Mouse (Mus musculus) T-helper 2 cell (primary cell): ENCODE data around the gene Pabpn1.

ENCODE experiments used
- in situ Hi-C: fragments of 300-600 bp; cut with MboI, MseI; formaldehyde crosslinking; loops from one replicate; pipeline ENCODE4 v1.15.1; 2025; ENCODE audit warnings: high pct_unique_total_duplicates

The Pabpn1 gene

DNA sequence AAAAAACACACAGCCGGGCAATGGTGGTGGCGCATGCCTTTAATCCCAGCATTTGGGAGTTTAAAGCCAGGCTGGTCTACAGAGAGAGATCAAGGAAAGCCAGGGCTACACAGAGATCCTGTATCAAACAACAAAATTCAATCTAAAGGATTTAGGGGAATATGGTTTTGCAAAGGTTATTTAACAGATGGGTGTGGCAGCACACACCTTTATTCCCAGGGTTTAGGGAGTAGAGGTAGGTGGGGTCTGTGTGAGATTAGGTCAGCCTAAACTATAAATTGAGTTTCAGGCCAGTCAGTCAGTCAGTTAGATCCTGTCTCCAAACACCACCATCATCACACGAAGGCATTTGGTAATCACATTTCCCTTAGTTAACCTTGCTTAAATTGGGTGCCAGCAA, at the start of gene Pabpn1:
Gene Pabpn1 (plus strand): TSS at position 301 of the 400 bp plus-strand sequence.
- in situ Hi-C loops = loop anchor here (10.0 kb wide), 1 partner anchor 203 kb away; the partner anchor contains the start of genes Thtpa and Zfhx2

DNA sequence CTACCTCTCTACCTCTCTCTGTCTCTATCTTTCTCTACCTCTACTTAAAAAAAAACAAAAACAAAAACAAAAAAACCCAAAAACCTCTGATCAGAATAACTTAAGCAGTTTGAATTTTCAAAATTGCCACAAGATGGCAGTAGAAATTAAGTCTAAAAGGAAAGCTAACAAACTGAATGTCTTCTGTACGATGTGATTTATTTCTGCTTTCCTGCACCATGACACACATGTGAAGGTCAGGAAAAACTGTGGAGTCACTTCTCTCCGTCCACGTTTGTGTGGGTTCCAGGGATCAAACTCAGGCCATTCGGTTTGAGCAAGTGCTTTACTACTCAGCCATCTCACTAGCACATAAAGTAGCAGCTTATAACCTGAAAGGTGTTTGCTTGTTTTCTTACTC, 48.8 kb upstream of the Pabpn1 start:
- in situ Hi-C loops = no loop called here

DNA sequence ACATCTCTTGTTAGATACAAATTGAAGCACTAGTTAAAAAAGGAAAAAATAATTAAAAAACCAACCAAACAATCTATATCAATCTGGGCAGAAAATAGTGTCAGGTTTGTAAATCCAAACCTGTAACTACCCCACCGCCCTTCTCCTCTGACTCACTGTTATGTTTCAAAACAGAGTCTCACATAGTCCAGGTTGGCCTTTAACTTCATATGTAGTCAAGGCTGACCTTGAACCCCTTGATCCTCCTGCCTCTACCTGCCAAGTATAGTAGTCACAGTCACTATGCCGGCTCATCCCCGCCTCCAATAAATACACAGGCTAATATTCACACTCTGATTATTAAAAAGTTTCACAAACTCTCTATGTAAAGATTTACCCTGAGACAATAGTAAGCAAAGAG, 36.6 kb upstream of the Pabpn1 start:
- in situ Hi-C loops = no loop called here

GRCm38 (mm10) chr14:54856703-54857102, 35.6 kb upstream of the Pabpn1 start:
- in situ Hi-C loops = no loop called here

DNA sequence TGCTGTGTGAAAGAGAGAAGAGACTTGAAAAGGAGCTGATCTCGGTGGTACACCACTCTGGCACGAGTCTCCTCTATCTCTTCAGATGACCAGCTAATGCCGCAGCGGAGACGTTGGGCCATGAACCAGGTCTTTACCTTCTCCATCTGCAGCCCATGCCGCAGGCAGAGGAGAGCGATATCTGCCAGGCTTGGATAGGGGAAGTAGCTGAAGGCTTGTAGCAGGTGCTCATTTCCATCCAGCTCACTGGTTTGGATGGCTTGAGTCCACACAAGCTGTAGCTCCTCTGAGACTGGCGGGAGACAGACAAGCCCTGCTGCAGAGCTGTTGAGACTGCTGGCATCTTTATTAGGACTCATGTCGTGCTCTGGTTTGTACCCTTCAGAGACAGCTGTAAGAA, 34.4 kb upstream of the Pabpn1 start:
- in situ Hi-C loops = no loop called here

- in situ Hi-C loops = no loop called here
Measured at GRCm38 (mm10) chr14:54860511-54860910, 31.8 kb upstream of the Pabpn1 start.

DNA sequence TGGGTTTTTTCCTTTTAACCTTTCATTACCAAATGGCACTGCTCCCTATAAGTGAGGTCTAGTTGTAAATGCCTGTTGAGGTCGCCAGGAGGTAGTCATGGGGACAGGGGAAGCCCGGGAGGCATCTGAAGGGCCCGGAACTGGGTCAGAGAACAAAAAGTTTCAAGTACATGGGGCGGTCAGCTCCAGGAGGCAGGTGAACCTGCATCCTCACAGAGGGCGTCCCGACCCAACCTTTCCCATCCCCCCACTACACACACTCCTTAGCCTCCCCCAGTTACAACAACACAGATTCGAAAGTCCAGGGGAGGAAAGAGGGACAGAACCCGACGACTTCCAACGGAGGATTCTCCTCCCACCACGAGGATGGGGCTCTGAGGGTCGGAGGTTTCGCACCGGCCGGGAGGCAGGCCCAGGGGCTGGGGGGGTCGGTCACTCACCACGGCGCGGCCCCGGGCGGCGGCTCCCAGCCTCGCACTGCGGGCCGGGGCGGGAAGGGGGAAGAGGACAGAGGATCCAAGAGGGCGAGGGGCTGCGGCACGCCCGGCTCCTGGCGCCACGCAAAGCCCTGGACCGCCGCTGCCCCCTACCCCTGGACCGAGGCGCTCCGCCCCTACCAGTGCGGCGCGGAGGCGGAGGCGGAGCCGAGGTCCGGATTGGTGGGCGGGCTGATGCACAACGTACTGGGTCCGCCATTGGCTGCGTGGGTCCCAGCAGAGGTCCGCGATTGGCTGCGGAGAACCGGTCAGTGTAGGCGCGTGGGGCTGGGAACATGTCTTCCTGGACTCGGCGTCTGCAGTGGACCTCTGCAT, 28.6 kb upstream of the Pabpn1 start:
- in situ Hi-C loops = no loop called here

DNA sequence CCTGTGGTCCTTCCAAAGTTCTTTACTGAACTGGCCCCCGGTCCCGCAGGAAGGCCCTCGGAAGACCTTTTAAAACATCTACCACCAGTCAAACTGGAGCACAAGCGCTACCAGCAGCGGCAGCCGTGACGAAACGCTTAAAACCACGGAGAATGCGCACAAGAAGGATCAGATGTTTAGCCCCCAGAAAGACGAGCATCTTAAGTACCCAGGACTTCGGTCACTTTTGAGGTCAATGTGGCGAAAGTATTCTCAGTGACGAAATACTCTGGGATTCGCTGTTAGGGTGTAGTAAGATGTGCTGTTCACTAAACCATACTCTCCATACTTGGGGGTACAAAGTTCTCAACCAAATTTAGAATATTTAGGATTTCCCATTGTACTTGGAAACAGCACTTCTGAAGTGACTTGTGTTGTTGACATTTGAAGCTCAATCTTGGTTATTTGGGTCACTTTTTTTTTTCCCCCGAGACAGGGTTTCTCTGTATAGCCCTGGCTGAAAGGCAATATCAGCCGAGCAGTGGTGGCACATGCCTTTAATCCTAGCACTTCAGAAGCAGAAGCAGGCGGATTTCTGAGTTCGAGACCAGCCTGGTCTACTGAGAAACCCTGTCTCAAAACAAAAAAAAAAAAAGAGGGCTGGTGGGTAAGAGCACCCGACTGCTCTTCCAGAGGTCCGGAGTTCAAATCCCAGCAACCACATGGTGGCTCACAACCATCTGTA, 27.8 kb upstream of the Pabpn1 start:
- in situ Hi-C loops = no loop called here

DNA sequence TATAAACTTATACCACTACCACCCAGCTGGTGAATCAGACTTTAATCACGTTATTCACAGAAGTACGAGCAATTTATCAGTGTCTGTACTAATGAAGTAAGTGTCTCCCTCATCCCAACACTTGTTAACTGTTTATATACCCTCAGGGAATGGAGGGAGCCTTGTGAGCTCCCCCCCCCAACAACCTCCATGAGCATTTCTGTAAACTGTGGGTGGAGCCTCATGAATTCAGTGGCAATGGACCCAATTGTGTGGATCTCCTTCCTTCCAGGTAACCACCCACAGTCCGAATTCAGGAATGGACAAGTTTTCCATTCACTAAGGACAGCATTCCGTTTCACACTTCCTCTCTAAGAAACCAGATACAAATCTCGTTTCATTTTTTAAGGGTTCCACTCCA, 26.7 kb upstream of the Pabpn1 start:
- in situ Hi-C loops = no loop called here

DNA sequence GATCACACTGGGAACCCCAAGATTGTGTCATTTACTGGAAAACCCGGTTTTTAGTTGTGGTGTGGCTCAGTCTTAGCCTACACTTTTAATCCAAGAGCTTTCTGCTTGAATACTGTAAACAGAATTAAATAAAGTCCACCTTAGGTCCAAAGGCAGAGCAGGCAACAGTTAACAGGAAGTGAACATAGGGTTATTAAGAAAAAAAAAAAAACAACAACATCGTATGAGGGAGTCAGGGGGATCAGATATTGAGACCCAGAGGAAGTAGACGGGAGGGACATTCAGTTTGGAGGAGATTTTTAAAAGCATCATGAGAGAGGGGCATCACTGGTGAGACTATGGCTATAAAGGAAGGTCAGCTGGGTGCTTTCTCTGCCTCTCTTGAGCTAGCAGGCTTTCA, 26.0 kb upstream of the Pabpn1 start:
- in situ Hi-C loops = no loop called here

DNA sequence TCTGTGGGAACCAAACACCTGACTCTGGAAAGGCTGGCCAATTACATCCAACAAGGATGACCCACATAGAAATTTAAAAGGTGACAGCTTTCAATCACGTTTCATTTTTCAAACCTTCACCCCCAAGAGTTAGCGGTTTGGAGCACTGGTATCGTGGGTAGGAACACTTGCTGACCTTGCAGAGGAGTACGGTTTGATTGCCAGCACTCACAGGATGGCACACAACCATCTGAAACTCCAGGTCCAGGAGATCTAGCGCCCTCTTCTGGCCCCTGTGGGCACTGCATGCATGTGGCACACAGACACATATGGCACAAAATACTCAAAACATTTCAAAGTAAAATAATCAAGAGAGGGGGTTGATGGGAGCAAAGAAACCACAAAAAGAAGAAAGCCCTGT, 25.4 kb upstream of the Pabpn1 start:
- in situ Hi-C loops = no loop called here

- in situ Hi-C loops = no loop called here
Measured at GRCm38 (mm10) chr14:54868026-54868425, 24.3 kb upstream of the Pabpn1 start.

DNA sequence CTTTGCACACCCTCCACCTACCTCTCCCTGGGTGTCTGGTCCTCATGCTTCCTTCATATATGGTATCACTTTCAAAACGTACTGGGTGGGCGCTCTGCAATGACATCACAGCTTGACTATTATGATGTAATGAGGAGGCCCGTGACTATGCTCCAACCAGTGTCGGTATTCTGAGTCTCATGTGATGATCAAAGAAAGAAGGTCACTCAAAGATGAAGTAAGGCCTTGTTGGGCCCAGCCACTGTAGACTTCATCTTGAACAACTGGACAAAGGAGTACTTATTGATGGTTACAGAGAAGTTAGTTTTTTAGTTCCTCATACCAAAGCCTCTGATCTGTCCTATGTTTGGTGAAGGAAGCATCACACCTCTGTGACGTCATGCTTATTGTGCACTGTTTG, 21.4 kb upstream of the Pabpn1 start, which contains the start of gene Homez:
Gene Homez (minus strand): TSS at position 101 of the 400 bp plus-strand sequence.
- in situ Hi-C loops = no loop called here

- in situ Hi-C loops = no loop called here
Measured at GRCm38 (mm10) chr14:54874165-54874564, 18.1 kb upstream of the Pabpn1 start.

DNA sequence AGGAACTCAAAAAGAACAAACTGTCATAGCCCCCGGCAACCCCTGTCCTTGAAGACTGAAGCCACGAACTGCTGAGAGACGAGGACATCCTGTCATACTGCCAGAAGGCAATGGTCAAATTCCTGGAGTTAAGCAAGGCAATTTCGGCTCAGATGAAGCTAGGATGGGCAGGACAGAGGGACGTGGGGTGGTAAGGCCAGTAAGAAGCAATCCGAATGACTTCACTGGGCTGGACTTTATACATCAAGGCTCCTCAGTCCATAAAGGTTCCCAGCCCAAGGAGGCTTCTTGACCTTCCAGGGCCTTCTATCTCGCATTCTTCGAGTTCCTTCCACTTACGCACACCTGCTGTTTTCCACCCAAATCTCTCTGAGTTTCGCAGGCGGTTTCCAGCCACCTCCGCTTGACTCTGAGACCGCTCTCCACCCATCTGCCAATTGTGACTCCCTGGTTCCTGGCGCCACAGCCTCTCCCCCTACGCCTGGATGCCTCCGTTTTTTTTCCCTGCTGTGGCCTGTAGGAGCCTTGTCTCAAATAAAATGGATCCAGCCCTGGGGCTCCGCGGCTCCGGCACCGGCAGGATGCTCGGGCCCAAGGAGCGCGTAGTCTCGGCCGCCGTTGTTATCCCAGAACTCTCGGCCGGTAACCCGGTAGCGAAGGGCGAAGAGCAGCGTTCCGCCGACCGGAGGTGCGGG, 16.3 kb upstream of the Pabpn1 start:
- in situ Hi-C loops = no loop called here

DNA sequence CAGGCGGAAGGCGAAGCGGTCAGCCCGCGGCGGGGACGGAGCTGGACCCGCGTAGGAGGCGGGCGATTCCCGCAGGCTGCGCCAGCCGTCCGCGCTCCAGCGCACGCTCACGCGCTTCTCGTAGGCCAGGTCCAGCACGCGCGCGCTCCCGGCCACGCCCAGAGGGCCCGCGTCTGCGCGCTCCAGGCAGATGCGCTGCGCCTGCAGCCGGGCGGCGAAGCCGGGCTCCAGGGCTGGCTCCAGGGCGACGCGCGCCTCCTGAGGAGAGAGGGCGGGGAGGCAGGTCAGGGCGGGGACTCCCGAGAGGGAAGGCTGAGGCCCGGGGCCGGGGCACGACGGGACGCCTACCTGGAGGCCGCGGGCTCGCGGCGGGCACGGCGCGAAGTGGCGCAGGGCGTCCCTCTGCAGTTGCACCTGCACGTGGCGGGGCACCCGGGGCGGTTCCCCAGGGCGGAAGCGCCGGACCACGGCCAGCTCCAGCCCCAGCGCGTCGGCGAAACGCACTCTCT, 15.7 kb upstream of the Pabpn1 start:
- in situ Hi-C loops = no loop called here

GRCm38 (mm10) chr14:54877048-54877715, 15.1 kb upstream of the Pabpn1 start, which contains the start of gene Ppp1r3e:
Gene Ppp1r3e (minus strand): TSS chr14:54877550.
- in situ Hi-C loops = no loop called here

DNA sequence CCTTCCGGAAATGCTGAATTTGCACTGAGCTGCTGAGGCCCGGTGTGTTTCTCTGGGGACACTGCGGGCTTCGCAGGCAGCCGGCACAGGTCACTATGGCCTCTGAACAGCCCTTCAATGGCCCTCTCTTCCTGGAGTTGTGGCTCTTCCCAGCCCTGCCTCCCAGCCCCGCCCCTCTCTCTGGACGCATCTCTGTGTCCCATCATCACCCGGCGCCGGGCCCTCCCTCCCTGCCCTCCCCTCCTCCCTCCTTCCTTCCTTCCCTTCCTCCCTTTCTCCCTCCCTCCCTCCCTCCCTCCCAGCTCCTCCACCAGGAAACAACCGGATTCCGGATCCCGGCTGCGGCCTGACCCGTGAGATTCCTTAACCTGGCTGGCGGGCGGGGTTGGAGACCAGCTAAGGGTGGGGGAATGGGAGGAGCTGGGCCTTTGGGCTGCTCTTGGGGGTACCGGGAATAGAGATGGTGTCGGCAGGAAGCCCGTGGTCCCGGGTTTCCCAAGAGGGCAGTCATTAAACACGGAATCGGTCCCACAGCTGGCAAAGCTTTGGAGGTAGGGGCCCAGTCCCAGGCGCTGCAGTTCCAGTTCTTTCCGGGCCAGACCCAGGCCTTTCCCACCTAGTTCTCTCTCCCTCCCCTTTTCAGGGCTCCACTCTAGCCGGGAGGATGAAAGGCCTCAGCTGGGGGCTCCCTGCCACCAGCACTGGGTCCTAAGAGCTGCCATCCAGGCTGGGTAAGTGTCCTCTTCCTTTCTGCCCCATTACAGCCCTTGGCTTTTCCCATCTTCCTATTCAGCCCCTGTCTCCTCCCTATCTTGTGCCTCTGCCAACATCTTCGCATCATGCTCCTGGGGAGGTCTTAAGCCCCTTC, 8.9 kb upstream of the Pabpn1 start, which contains the start of the genes Bcl2l2 and Gm20521:
Gene Bcl2l2 (plus strand): TSS at position 224 of the 868 bp plus-strand sequence.
Gene Gm20521 (plus strand): TSS at position 288 of the 868 bp plus-strand sequence.
- in situ Hi-C loops = no loop called here

DNA sequence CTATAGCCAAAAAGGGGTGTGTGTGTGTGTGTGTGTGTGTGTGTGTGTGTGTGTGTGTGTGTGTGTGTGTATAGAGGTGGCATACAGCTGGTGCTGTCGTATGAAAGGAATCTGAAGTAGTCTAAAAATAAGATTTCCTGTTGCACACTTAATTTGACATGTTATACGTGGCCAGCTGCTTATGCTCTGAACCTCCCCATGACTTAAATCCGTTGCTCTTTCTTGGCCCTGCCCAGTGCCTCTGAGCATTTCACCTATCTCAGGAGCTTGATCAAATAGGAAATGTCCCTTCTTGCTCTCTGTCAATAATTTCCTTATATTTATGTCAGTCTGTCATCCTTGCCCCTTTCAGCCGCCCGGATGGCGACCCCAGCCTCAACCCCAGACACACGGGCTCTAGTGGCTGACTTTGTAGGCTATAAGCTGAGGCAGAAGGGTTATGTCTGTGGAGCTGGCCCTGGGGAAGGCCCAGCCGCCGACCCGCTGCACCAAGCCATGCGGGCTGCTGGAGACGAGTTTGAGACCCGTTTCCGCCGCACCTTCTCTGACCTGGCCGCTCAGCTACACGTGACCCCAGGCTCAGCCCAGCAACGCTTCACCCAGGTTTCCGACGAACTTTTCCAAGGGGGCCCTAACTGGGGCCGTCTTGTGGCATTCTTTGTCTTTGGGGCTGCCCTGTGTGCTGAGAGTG, 8.1 kb upstream of the Pabpn1 start:
- in situ Hi-C loops = no loop called here

DNA sequence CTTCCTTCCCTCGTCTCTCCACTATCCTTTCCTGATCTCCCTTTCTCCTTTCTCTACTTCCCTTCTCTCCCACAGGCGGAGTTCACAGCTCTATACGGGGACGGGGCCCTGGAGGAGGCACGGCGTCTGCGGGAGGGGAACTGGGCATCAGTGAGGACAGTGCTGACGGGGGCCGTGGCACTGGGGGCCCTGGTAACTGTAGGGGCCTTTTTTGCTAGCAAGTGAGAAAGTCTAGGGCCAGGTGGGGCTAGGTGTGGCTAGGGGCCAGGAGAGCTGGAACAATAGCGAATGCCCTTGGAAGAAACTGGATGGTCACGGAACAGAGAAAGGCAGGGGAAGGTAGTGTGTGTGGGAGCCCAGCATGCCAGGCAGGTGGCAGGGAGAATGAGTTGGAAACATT, 7.0 kb upstream of the Pabpn1 start:
- in situ Hi-C loops = no loop called here
